Mouse (Mus musculus) olfactory bulb, adult 2 months (tissue): ENCODE data around the gene Adam8.

Experiments used
- CTCF ChIP-seq: fragments of 200-500 bp; IDR thresholded peaks from 2 replicates; pipeline ENCODE4 v1.5.1; 2012; ENCODE audit warnings: low read depth, mild to moderate bottlenecking, low read length, moderate library complexity; ENCODE audit not compliant: insufficient read depth
- POLR2A ChIP-seq: fragments of 200-500 bp; IDR thresholded peaks from 2 replicates; pipeline ENCODE4 v1.6.1; 2012; ENCODE audit warnings: mild to moderate bottlenecking, low read depth, low read length, moderate library complexity; ENCODE audit not compliant: insufficient read depth

DNA sequence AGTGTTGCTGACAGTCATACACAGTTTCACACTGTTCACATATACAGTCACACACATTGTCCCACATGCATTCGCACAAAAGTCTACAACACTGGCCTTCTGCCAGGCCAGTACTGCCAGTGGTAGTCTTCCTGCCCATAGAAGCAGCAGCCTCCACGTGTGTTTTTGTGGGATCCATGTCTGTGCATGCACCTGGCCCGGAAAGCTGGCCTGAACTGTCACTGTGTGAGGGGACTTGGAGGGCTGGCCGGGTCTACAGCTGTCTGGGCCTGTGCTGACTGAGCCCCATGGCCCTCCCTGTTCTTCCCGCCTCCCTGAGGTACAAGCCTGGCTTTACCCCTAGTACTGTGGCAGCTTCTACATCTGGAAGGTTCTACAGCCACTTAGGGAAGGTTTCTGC lies 21.4 kb downstream of the Adam8 start:
- TF ChIP-seq POLR2A, result no peak
- TF ChIP-seq CTCF, result no peak
